Mouse (Mus musculus): ENCODE measurements around the gene Skil. TPM values are rescaled to one million over a fixed set of nuclear protein-coding genes. Genes with fewer than 3 reads are reported as not detected.

The Skil gene
- total RNA-seq (2021) = 10 to 100 TPM; 61.6 to 63.4 TPM
- long read RNA-seq, full-length matches to known transcripts = 46 of 55 reads
- long read RNA-seq, partial matches to known transcripts = 6 of 55 reads
- long read RNA-seq, other reads (novel, unspliced or antisense) = 3 of 55 reads

GRCm38 (mm10) chr3:31094531-31095178 lies at the start of gene Skil:
Gene Skil (plus strand): TSS chr3:31095058.
- DNase-seq (ENCODE audit: low spot score in 2 of 2) = peak; percentile 89 to 94

- DNase-seq (ENCODE audit: low spot score in 2 of 2) = peak in 1 of 2 experiments; percentile 33
These were observed 47.6 kb upstream of the Skil start for GRCm38 (mm10) chr3:31047263-31047662.

- no peak for DNase-seq (ENCODE audit: low spot score in 2 of 2)
These were observed 45.8 kb upstream of the Skil start for GRCm38 (mm10) chr3:31049087-31049486.

GRCm38 (mm10) chr3:31050375-31050774 lies 44.5 kb upstream of the Skil start:
- DNase-seq (ENCODE audit: low spot score in 2 of 2) = no peak

- DNase-seq (ENCODE audit: low spot score in 2 of 2) = no peak
These were observed 43.1 kb upstream of the Skil start for GRCm38 (mm10) chr3:31051730-31052129.

GRCm38 (mm10) chr3:31053191-31053590 lies 41.7 kb upstream of the Skil start:
- no peak for DNase-seq (ENCODE audit: low spot score in 2 of 2)

GRCm38 (mm10) chr3:31054888-31055287 lies 40.0 kb upstream of the Skil start:
- DNase-seq (ENCODE audit: low spot score in 2 of 2) = peak in 1 of 2 experiments; percentile 49

GRCm38 (mm10) chr3:31056047-31056650 lies 38.7 kb upstream of the Skil start:
- DNase-seq (ENCODE audit: low spot score in 2 of 2) = no peak

GRCm38 (mm10) chr3:31056651-31057627 lies 37.9 kb upstream of the Skil start:
- DNase-seq (ENCODE audit: low spot score in 2 of 2) = peak; percentile 46 to 87

- no peak for DNase-seq (ENCODE audit: low spot score in 2 of 2)
These were observed 34.1 kb upstream of the Skil start for GRCm38 (mm10) chr3:31060745-31061102.

- no peak for DNase-seq (ENCODE audit: low spot score in 2 of 2)
These were observed 33.6 kb upstream of the Skil start for GRCm38 (mm10) chr3:31061103-31061785.

GRCm38 (mm10) chr3:31061786-31062120 lies 33.1 kb upstream of the Skil start:
- no peak for DNase-seq (ENCODE audit: low spot score in 2 of 2)

- no peak for DNase-seq (ENCODE audit: low spot score in 2 of 2)
These were observed 32.5 kb upstream of the Skil start for GRCm38 (mm10) chr3:31062325-31062724.

GRCm38 (mm10) chr3:31068482-31068881 lies 26.4 kb upstream of the Skil start:
- DNase-seq (ENCODE audit: low spot score in 2 of 2) = no peak

GRCm38 (mm10) chr3:31071804-31072203 lies 23.1 kb upstream of the Skil start:
- no peak for DNase-seq (ENCODE audit: low spot score in 2 of 2)

- DNase-seq (ENCODE audit: low spot score in 2 of 2) = no peak
These were observed 19.1 kb upstream of the Skil start for GRCm38 (mm10) chr3:31075808-31076207.

GRCm38 (mm10) chr3:31077068-31077703 lies 17.7 kb upstream of the Skil start:
- DNase-seq (ENCODE audit: low spot score in 2 of 2) = no peak

GRCm38 (mm10) chr3:31079450-31079849 lies 15.4 kb upstream of the Skil start:
- DNase-seq (ENCODE audit: low spot score in 2 of 2) = no peak

GRCm38 (mm10) chr3:31080791-31081502 lies 13.9 kb upstream of the Skil start:
- DNase-seq (ENCODE audit: low spot score in 2 of 2) = no peak

All from layer of hippocampus, adult 18-20 months (tissue).